Mouse (Mus musculus) CH12.LX (cell line): ENCODE data around the gene Gm7879. TPM values are rescaled to one million over a fixed set of nuclear protein-coding genes. Genes with fewer than 3 reads are reported as not detected.

Experiments
- DNase-seq: peaks from one replicate; pipeline ENCODE4 v3.0.0-alpha.2; 2013; ENCODE audit errors: extremely low read depth
- H3K27ac ChIP-seq: 2 replicates; pipeline ENCODE4 v1.5.1; 2012; ENCODE audit warnings: low read depth, mild to moderate bottlenecking, control low read depth, moderate library complexity; ENCODE audit not compliant: insufficient read depth
- H3K27me3 ChIP-seq: replicated peaks from 2 replicates; pipeline ENCODE3; 2012; ENCODE audit warnings: inconsistent platforms
- H3K36me3 ChIP-seq, 2 experiments: replicated peaks in 1 of 2; 2 replicates each; pipeline versions ENCODE3 to v1.6.1; 2012; ENCODE audit warnings: inconsistent platforms in 1 of 2, low read length in 1 of 2, mild to moderate bottlenecking in 1 of 2, mixed read lengths in 1 of 2, moderate library complexity in 1 of 2; ENCODE audit not compliant: control insufficient read depth in 1 of 2, insufficient read depth in 1 of 2
- H3K4me1 ChIP-seq, 2 experiments: 2 replicates each; pipeline ENCODE4 v1.6.1; 2012; ENCODE audit warnings: inconsistent platforms in 1 of 2, moderate library complexity in 1 of 2; ENCODE audit not compliant: insufficient read depth in 2 of 2, control insufficient read depth in 1 of 2
- H3K4me2 ChIP-seq: 2 replicates; pipeline ENCODE4 v1.6.1; 2012; ENCODE audit warnings: low read depth, mild to moderate bottlenecking, control low read depth; ENCODE audit not compliant: poor library complexity, insufficient read depth, severe bottlenecking
- H3K4me3 ChIP-seq, 3 experiments: fragments of 150-350 bp in 1 of 3; sonication (generic) in 1 of 3; replicated peaks in 1 of 3; 2 replicates each; pipeline versions ENCODE3 to v1.5.1; 2011 to 2012; ENCODE audit warnings: low read depth in 2 of 3, low read length in 2 of 3, mild to moderate bottlenecking in 2 of 3, moderate library complexity in 2 of 3, control low read depth in 1 of 3, improper control_type of control experiment in 1 of 3, inconsistent platforms in 1 of 3, mixed read lengths in 1 of 3; ENCODE audit not compliant: poor library complexity in 1 of 3
- H3K79me2 ChIP-seq: replicated peaks from 2 replicates; pipeline ENCODE4 v1.6.1; 2012; ENCODE audit warnings: mild to moderate bottlenecking, moderate library complexity; ENCODE audit not compliant: control insufficient read depth, poor library complexity, insufficient read depth, severe bottlenecking; ENCODE audit errors: extremely low read depth
- H3K9ac ChIP-seq: 2 replicates; pipeline ENCODE4 v1.6.1; 2012; ENCODE audit warnings: low read depth, mild to moderate bottlenecking, control low read depth, moderate library complexity; ENCODE audit not compliant: insufficient read depth
- H3K9me3 ChIP-seq: replicated peaks from 2 replicates; pipeline ENCODE3; 2012; ENCODE audit warnings: low read length, inconsistent platforms, mixed read lengths
- BHLHE40 ChIP-seq: IDR thresholded peaks from 2 replicates; pipeline ENCODE4 v1.6.1; 2011; ENCODE audit warnings: mild to moderate bottlenecking, low read depth, low read length, improper control_type of control experiment
- CHD1 ChIP-seq: IDR thresholded peaks from 2 replicates; pipeline ENCODE4 v1.6.1; 2012; ENCODE audit warnings: low read depth, low read length, improper control_type of control experiment, inconsistent platforms
- CHD2 ChIP-seq: IDR thresholded peaks from 2 replicates; pipeline ENCODE4 v1.6.1; 2011; ENCODE audit warnings: low read length, improper control_type of control experiment
- E2F4 ChIP-seq: IDR thresholded peaks from 2 replicates; pipeline ENCODE4 v1.6.1; 2011; ENCODE audit warnings: low read depth, low read length, improper control_type of control experiment; ENCODE audit not compliant: insufficient replicate concordance
- ETS1 ChIP-seq: conservative IDR thresholded peaks from 2 replicates; pipeline ENCODE4 v1.6.1; 2012; ENCODE audit warnings: low read depth, mild to moderate bottlenecking, inconsistent platforms, low read length, improper control_type of control experiment, moderate library complexity
- JUN ChIP-seq: IDR thresholded peaks from 2 replicates; pipeline ENCODE4 v1.6.1; 2011; ENCODE audit warnings: low read depth, mild to moderate bottlenecking, low read length, improper control_type of control experiment, moderate library complexity; ENCODE audit not compliant: insufficient read depth
- JUND ChIP-seq: conservative IDR thresholded peaks from 2 replicates; pipeline ENCODE4 v1.6.1; 2011; ENCODE audit warnings: low read depth, low read length, improper control_type of control experiment
- MAFK ChIP-seq: IDR thresholded peaks from 2 replicates; pipeline ENCODE4 v1.6.1; 2011; ENCODE audit warnings: low read length, improper control_type of control experiment; ENCODE audit not compliant: insufficient replicate concordance
- MAZ ChIP-seq: IDR thresholded peaks from 2 replicates; pipeline ENCODE4 v1.6.1; 2012; ENCODE audit warnings: low read depth, mild to moderate bottlenecking, inconsistent platforms, low read length, improper control_type of control experiment, moderate library complexity
- MEF2A ChIP-seq: IDR thresholded peaks from 2 replicates; pipeline ENCODE4 v1.6.1; 2014; ENCODE audit warnings: low read depth, mild to moderate bottlenecking, inconsistent platforms, low read length, improper control_type of control experiment, borderline replicate concordance
- MYC ChIP-seq: IDR thresholded peaks from 2 replicates; pipeline ENCODE4 v1.6.1; 2011; ENCODE audit warnings: low read depth, mild to moderate bottlenecking, improper control_type of control experiment, low read length
- NELFE ChIP-seq: IDR thresholded peaks from 2 replicates; pipeline ENCODE4 v1.6.1; 2011; ENCODE audit warnings: low read depth, low read length, improper control_type of control experiment
- POLR2AphosphoS2 ChIP-seq: IDR thresholded peaks from 2 replicates; pipeline ENCODE4 v1.6.1; 2011; ENCODE audit warnings: low read depth, low read length, improper control_type of control experiment
- RCOR1 ChIP-seq: conservative IDR thresholded peaks from 2 replicates; pipeline ENCODE4 v1.6.1; 2012; ENCODE audit warnings: low read depth, mild to moderate bottlenecking, inconsistent platforms, low read length, improper control_type of control experiment
- TCF12 ChIP-seq: IDR thresholded peaks from 2 replicates; pipeline ENCODE4 v1.6.1; 2014; ENCODE audit warnings: low read depth, mild to moderate bottlenecking, inconsistent platforms, low read length, improper control_type of control experiment
- USF1 ChIP-seq: IDR thresholded peaks from 2 replicates; pipeline ENCODE4 v1.6.1; 2014; ENCODE audit warnings: low read depth, mild to moderate bottlenecking, inconsistent platforms, low read length, improper control_type of control experiment
- USF2 ChIP-seq: conservative IDR thresholded peaks from 2 replicates; pipeline ENCODE4 v1.6.1; 2011; ENCODE audit warnings: low read depth, low read length, improper control_type of control experiment
- ZKSCAN1 ChIP-seq: IDR thresholded peaks from 2 replicates; pipeline ENCODE4 v1.6.1; 2012; ENCODE audit warnings: low read depth, inconsistent platforms, low read length, improper control_type of control experiment, borderline replicate concordance
- dilution Hi-C: fragments of 300-500 bp; cut with MboI; formaldehyde crosslinking; loops from 2 replicates; pipeline ENCODE4 v1.14.3; 2020; ENCODE audit warnings: low sequenced_read_pairs; ENCODE audit not compliant: extremely low pct_unique_long_range_greater_than_20kb, extremely low pct_ligation_motif_present
- in situ Hi-C: fragments of 300-500 bp; cut with MboI; formaldehyde crosslinking; loops from 3 replicates; pipeline ENCODE4 v1.14.3; 2019; ENCODE audit warnings: low sequenced_read_pairs, low pct_ligation_motif_present, low pct_unique_long_range_greater_than_20kb, mixed read lengths
- polyA plus RNA-seq: library from polyadenylated mRNA; unstranded; fragments of >175 nt; gene quantifications from 2 replicates; pipeline ENCODE4 v1.2.1, GENCODE M21; 2012; ENCODE audit warnings: low read depth; ENCODE audit not compliant: insufficient read length
- total RNA-seq, 2 experiments: library from RNA; depleted of rRNA; stranded (reverse); fragments of 300-350 nt in 1 of 2; fragments of >200 nt in 1 of 2; gene quantifications; 2 replicates each; pipeline ENCODE4 v1.2.3; 2012 to 2014

The Gm7879 gene
- total and polyA plus RNA-seq, 3 experiments = 1.0 to 16.3 (median 1.4) TPM

DNA sequence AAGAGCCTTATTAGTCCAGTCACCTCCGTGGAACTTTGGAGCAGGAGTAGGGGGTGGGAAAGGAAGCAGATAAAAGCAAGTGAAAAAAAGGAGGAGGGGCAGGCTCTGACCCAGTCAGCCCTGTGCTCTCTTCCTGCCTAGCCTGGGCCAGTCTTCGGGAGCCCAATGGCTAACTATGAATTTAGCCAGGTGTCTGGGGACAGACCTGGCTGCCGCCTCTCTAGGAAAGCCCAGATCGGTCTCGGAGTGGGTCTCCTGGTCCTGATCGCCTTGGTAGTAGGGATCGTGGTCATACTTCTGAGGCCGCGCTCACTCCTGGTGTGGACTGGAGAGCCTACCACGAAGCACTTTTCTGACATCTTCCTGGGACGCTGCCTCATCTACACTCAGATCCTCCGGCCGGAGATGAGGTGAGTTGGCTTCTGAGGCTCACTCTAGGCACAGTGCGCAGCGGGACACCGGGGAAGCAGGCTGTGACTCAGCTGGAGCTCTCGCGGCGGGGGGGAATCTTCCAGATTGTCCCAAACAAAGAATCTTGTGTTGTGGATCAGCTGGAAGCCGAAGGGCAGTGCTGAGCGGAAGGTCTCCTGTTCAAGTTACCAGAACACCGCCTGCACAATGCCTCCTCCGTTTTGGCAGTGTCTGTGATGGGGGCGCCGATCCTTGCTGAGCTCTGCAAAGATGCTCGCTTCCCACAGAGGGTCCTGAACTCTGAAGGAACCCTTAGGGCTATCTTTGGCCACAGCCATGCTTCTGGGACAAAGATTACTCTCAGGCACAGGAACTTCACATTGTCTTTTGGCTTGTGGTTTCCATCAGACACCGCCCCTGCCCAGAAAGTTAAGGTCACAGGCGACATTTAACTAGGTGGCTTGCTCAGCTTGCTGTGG, 44.0 kb upstream of the Gm7879 start:
- Histone ChIP-seq H3K9me3 (no peaks in the 10 kb centered on the region), H3K4me1 (peaks cover 5 to 35% of the 10 kb centered on the region in 2 experiments), H3K27me3 (no peaks in the 10 kb centered on the region), H3K79me2 (no peaks in the 10 kb centered on the region), H3K4me3 (peak overlapping the region; percentile 42 to 71 (median 54)), H3K4me2 (peak overlapping the region; percentile 65), H3K36me3 (no peaks in the 10 kb centered on the region), H3K27ac (no peak overlapping the region), H3K9ac (peak overlapping the region; percentile 50)
- in situ Hi-C loops = no loop called here
- DNase-seq = no peak
- dilution Hi-C loops = no loop called here
- TF ChIP-seq ETS1 (no peak), TCF12 (no peak), POLR2AphosphoS2 (no peak), MAFK (no peak), USF1 (no peak), ZKSCAN1 (no peak), RCOR1 (no peak), MEF2A (no peak), JUN (no peak), MAZ (no peak), MYC (no peak), E2F4 (no peak), NELFE (no peak), CHD2 (no peak), CHD1 (no peak), USF2 (no peak), JUND (no peak)

GRCm38 (mm10) chr5:43871845-43872244, 41.1 kb upstream of the Gm7879 start:
- no peaks in the 10 kb centered on the region for H3K36me3 ChIP-seq
- no peak for DNase-seq
- no peaks in the 10 kb centered on the region for H3K27me3 ChIP-seq
- H3K4me3 ChIP-seq = no peak overlapping the region
- TF ChIP-seq BHLHE40 (no peak), MYC (no peak), USF2 (no peak)
- no peaks in the 10 kb centered on the region for H3K79me2 ChIP-seq
- in situ Hi-C loops (no loop called here), dilution Hi-C loops (no loop called here)
- no peak overlapping the region for H3K27ac ChIP-seq
- H3K4me1 ChIP-seq = peaks cover 5 to 36% of the 10 kb centered on the region in 2 experiments
- H3K9me3 ChIP-seq = peaks cover 2% of the 10 kb centered on the region
- H3K4me2 ChIP-seq = no peak overlapping the region
- no peak overlapping the region for H3K9ac ChIP-seq
